Mouse (Mus musculus) Patski (cell line): ENCODE measurements at regions not wholly inside any gene's neighbourhood (a gene's known extent, or its start where the extent isn't known, plus 50 kb on each side); places are given as distances from the start of the nearest gene placed in this dataset.

Experiments used
- ATAC-seq: fragments of 100-300 bp; one replicate; pipeline ENCODE4 v1.8.0; 2021
- CTCF ChIA-PET: fragments of 350-600 bp; sonication (Branson Sonifier 250); formaldehyde crosslinking; loops from one replicate; lab custom pipeline; 2022; ENCODE audit warnings: inconsistent platforms; lab: Charles Lee
- POLR2A ChIA-PET: fragments of 350-600 bp; sonication (Branson Sonifier 250); formaldehyde crosslinking; loops from one replicate; lab custom pipeline; 2022; ENCODE audit warnings: antibody characterized with exemption, inconsistent platforms; lab: Charles Lee
- DNase-seq: peaks from one replicate; pipeline ENCODE4 v3.0.0-alpha.2; 2011; ENCODE audit warnings: low read depth, low spot score
- H3K27me3 ChIP-seq: fragments of 371-371 bp; one replicate; pipeline ENCODE4 v1.5.1; 2021
- CTCF ChIP-seq: fragments of 100-300 bp; IDR thresholded peaks from one replicate; pipeline ENCODE4 v1.5.1; 2021
- in situ Hi-C: fragments of 300-500 bp; cut with MboI; formaldehyde crosslinking; loops from 3 replicates; pipeline ENCODE4 v1.11.1; 2018; ENCODE audit warnings: low pct_unique_long_range_greater_than_20kb, mixed read lengths

DNA sequence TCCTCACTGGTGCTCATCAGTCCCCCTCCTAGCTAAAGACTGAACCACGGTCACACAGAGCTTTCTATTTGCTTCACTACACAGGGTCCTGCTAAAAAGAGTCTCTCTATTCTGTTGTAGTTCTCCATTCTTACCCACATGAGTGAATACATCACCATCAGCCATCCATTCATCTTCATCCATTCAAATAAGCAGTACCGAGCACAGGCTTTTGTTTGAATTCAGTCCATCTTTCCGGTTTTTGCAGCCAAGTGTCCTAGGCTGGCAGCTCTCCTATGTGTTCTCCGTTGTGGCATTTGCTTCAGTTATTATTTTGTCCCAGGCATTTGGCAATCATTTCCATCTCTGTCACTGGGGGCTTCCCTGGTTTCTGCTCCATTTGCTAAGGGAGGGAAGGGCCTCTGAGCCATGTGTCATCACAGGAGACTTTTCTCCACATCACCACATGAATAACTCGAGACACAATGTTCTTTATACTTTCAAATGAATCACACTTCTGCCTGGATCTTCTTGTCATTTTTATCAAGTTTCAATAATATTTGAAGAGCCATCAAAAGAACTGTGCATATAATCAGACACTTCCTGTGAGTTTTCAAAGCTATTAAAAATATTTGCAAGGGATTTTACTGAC lies 366.1 kb downstream of the Dnajb9 start:
- in situ Hi-C loops = no loop called here
- ChIA-PET POLR2A (no interaction called here), CTCF (no interaction called here)
- no peak for ATAC-seq
- no peak for DNase-seq
- H3K27me3 ChIP-seq = peaks cover 3% of the 10 kb centered on the region
- TF ChIP-seq CTCF = no peak

GRCm38 (mm10) chr12:43831976-43832375 lies 378.1 kb downstream of the Dnajb9 start:
- ChIA-PET POLR2A (no interaction called here), CTCF (no interaction called here)
- ATAC-seq (no peak), DNase-seq (no peak)
- no peak for TF ChIP-seq CTCF
- in situ Hi-C loops = no loop called here
- no peaks in the 10 kb centered on the region for H3K27me3 ChIP-seq

DNA sequence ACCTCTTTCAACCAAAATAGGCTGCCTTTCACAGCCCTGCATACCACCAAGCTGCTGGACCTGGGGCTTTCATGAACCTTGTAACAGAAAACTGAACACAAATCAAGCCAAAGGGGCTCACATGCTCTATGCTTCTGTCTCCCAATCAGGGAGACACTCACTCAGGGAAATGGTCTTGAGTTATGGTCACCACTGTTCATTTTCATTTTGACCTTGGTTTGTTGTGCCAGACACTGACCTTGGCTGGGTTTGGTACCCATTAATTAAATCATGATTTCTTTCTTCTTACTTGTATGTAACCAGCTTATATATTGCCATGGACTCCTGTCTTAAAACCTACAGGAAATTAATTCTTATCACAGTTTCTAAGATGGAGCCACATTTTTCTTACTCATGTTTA lies 381.5 kb downstream of the Dnajb9 start:
- no peaks in the 10 kb centered on the region for H3K27me3 ChIP-seq
- DNase-seq = no peak
- in situ Hi-C loops = no loop called here

DNA sequence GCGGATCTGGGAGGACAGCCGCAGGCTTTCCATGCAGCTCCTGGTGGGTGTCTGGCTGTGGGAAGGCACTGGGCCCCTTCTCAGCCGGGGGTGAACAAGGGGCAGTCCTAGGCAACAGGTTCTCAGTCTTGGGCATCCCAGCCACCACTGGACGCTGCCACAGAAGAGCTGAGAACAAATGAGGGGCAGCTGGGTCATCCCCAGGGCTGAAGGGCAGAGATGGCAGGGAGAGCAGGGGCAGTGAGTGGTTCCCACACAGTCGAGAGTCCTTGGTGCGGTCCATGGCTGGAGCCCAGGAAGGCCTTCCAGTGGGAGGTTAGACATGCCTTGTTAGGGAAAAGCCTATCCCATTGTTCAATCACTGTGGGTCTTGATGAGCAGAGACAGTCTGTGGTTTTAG lies 382.2 kb downstream of the Dnajb9 start:
- ATAC-seq (no peak), DNase-seq (no peak)
- TF ChIP-seq CTCF = no peak
- ChIA-PET CTCF (no interaction called here), POLR2A (no interaction called here)
- in situ Hi-C loops = no loop called here
- H3K27me3 ChIP-seq = no peaks in the 10 kb centered on the region

More for the DNA sequence above, 381.5 kb downstream of the Dnajb9 start:
- CTCF ChIA-PET = no interaction called here
- TF ChIP-seq CTCF = no peak
- no peak for ATAC-seq
- POLR2A ChIA-PET = no interaction called here

DNA sequence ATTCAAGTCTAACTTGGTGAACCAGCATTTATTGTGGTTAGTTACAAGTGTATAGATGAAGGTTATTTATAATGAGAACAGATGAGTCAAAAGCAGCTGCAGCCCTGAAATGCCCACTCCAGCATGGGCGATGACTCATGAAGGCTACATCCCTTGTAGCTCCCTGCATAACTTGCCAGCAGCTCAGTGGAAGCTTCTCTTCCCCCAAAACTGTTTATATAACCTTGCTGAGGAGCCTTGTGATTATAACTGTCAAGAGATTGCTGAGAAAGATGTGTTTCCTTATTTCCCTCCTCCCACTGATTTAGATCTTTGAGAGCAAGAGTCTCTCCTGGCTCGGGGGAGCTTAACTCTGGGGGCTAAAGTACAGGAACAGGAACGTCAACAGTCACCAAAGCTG lies 382.8 kb downstream of the Dnajb9 start:
- POLR2A ChIA-PET = no interaction called here
- no peaks in the 10 kb centered on the region for H3K27me3 ChIP-seq
- DNase-seq (no peak), ATAC-seq (no peak)
- TF ChIP-seq CTCF = no peak
- CTCF ChIA-PET = no interaction called here
- in situ Hi-C loops = no loop called here

DNA sequence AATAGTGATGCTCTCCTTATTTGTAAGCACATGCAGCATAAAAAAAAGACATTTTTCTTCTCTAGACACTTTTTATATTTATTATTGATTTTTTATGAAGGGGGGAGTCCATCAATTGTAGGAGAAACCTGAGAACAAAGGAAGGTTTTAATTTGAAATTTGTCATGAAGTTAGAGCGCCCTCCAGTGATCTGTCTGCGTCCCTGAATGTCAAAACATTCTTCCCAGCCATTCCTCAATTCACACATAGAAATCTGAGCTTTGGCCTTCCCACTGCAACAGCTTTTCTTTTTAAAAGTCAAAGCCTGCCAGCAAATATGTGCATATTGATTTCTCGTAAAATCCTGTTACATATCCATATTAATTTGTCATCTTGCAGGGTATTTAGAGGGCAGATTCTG lies 396.6 kb downstream of the Dnajb9 start:
- ChIA-PET POLR2A (no interaction called here), CTCF (no interaction called here)
- DNase-seq (no peak), ATAC-seq (no peak)
- in situ Hi-C loops = no loop called here
- peaks cover 4% of the 10 kb centered on the region for H3K27me3 ChIP-seq
- peak; percentile 14 for TF ChIP-seq CTCF

DNA sequence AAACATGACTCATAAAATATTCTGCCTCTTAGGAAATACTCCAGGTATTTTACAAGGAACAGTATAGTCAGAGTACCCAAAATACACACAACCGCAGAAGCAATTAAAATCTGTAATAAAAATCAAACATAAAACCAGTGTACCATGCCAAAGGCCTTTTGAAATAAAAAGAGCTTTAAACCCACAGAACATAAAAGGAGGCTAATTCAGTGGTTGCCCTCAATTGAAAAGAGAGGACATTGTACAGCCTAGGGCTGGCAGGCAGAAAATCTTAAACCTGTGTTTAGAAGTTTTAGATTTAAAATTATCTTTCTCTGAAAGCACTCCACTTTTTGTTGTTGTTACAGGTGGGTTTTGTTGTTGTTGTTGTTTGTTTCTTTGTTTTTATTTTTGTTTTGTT lies 437.4 kb downstream of the Dnajb9 start:
- in situ Hi-C loops = no loop called here
- ATAC-seq (no peak), DNase-seq (no peak)
- ChIA-PET CTCF (no interaction called here), POLR2A (no interaction called here)
- no peaks in the 10 kb centered on the region for H3K27me3 ChIP-seq
- no peak for TF ChIP-seq CTCF

- CTCF ChIA-PET = interaction anchor here (0.9 kb wide), 1 partner anchor 297 kb away, joined by 3 read pairs; no protein-coding TSS in a partner anchor
- POLR2A ChIA-PET = no interaction called here
- no peak for DNase-seq
- H3K27me3 ChIP-seq = no peaks in the 10 kb centered on the region
- ATAC-seq = no peak
- TF ChIP-seq CTCF = no peak
- in situ Hi-C loops = no loop called here
These were observed 448.0 kb downstream of the Dnajb9 start for GRCm38 (mm10) chr12:43762151-43762550.
